Mouse (Mus musculus) ovary, postnatal 36 days (tissue): ENCODE measurements around the gene Ptcd3.
A peak's percentile ranks its signal among the peaks of the same experiment; 100 is the strongest.
"Not testable (repeated sequence)": the region's sequence is repeated elsewhere in the genome, so short reads cannot be mapped to it uniquely, and the experiment has no call there.

Source experiments
- DNase-seq: peaks from one replicate; pipeline ENCODE4 v3.0.0; 2022; ENCODE audit warnings: low spot score, mixed read lengths

Ptcd3 gene

DNA sequence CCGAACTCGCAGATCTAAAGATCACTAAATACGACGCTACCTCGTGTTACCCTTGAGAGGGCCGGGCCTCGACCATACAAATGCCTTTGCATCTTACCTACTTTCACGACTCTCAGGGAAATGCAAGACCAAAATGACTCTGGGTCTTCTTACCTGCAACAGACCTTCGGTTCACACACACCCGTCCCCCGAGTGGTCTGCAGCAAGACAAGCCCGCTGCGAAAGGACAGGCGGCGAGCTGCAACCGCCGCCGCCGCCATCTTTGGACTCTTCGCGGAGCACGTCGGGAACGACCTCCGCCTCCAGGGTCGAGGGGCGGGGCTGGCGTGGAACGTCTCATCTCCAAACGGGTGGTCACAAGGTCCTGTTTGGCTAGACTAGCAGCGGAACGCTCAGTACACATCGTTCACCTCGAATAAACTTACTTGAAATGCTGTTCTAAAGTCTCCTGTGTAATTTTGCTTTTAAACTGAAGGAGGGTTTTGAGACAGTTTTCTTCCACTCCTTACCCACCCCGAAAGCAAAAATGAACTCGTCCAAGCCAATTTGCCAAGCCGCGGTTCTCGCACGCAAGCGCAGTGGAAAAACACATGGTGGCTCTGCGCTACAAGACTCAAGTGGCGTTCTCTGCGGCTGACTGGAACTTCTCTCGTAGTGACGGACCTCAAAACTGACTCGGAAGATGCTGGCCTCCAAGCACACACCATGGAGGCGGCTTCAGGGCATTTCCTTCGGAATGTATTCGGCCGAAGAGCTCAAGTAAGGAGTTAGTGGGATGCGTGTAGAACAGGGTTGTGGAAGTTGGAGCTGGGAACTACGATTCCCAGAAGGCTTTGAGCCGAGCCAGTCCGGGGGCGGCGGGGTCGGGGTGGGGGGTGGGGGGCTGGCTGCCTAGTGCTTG is at the start of gene Ptcd3, which contains the start of gene Polr1a:
Gene Ptcd3, minus strand, starts transcription at position 270 of the 901 bp plus-strand sequence.
Gene Polr1a, plus strand, starts transcription at position 573 of the 901 bp plus-strand sequence.
- DNase-seq: peak; percentile 88

DNA sequence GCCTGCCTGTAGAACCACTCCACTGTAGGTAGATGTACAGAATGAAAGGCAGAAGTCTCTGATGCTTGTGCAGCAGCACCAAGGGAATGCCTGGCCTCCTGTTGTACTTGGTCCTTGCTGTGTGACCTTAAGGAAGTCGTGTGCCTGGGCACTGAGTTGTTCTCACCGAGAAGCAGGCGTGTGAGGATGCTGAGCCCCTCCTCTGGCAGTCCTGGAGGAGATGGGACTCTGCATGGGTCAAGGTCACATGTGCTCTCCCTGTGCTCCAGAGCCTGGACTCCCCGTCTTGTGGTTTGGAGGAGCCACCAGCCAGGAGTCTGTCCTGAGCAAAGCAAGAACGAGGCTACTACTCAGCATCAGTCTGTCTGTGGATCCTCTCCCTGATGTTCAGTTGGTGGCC is 42.6 kb upstream of the Ptcd3 start:
- DNase-seq: no peak

DNA sequence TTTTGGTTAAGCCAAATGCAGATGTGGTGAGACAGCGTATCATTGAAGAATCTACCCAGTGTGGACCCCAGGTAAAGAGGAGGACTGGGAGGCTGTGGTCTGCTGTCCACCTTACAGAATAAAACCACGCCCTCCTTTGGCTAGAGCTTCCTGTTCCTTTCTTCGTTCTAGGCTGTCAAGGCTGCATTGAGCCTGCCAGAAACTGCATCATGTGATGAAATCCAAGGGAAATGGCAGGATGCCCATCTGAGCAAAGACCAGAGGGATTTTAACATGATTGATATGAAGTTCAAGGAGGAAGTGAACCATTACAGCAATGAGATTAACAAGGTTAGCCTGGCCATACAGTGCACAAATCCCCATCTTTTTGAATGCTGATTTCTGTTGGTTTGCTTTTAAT is 42.0 kb upstream of the Ptcd3 start:
- peak; percentile 46 for DNase-seq

DNA sequence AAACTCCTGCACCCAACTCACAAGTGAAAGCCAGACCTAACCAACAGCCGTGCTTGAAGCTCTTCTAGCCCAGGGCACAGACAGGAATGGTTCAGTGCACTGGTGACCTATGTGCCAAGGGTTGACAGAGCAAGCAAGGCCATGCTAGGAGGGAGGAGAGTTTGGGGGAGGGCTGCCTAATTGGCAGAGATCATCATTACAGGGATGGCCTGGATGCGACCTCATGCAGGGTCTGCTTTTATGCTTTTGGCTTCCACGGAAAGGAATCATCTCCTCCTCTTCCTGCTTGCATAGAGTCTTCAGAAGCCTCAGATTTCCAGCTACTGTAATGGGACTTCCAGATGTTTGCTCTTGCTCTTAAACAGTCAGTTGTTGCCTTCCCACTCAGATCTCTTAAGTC is 41.2 kb upstream of the Ptcd3 start:
- DNase-seq: no peak

DNA sequence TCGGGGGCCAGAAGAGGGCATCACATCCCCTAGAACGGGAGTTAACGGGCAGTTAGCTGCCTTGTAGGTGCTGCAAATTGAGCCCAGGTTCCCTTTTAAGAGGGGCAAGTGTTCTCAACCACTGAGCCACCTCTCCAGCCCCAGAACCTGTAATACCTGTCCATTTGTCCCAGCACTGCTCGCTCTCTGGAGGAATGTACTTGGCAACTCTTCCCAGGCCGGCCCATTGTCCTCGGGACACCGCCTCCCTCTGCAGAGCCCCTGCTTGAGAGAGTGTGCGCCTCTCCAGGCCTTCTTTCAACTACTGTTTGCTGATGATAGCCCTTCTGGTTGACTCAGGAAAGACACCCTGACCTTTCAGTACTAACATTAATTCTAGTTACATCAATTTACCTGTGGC is 37.6 kb upstream of the Ptcd3 start:
- no peak for DNase-seq

DNA sequence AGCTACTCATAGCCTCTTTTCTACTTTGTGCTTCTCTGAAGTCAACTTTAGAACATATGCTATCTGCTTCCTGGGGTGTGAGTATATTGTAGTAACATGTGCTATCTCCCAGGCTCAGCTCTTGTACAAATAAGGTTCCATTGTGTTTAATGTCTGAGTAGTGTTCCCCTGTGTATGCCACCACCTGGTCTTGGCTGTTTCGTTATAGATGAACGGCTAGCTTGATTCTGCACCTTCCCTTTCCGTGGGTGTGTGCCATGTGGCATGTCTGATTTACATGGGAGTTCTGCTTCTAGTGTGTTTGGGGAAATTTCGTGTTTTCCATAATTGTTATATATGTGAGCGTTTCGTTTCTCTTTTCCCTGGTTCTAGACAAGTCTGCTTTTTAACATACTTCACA is 36.6 kb upstream of the Ptcd3 start:
- no peak for DNase-seq

DNA sequence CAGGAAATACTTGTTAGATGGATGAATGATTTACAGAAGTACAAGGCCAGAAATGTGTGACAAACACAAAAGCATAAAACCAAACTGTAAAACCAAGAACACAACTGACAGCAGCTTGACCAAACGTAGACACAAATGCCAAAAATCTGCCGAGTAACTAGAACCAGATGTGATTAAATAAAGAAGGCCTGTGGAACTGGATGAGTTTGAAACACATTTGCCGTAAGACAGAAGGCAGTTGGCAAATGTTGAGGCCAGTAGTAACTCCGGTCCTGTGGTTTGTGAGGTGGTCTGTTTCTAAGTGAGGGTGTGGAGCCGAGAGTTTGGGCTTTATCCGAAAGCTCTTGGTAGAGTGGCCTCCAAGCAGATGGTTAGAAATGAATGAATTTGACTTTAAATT is 32.4 kb upstream of the Ptcd3 start:
- DNase-seq: no peak

DNA sequence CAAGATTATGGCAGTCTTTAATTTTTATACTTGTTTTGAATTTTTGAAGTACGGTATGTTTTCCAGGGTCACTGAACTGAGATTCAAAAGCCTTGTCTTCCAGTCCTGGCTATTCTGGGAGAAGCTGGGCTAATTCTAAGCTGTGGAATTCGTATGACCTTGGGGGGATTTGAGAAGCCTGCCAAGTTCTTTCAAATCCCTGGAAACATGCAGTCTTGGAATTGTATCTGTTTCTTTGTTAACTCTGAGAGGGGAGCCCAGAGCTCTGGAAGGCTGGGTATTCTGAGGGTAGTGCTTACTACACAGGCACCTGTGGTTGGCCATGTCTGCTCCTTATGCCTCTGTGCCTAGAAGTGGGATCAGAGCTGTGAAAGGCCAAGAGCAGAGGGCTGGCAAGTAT is 27.2 kb upstream of the Ptcd3 start:
- DNase-seq: peak; percentile 39

DNA sequence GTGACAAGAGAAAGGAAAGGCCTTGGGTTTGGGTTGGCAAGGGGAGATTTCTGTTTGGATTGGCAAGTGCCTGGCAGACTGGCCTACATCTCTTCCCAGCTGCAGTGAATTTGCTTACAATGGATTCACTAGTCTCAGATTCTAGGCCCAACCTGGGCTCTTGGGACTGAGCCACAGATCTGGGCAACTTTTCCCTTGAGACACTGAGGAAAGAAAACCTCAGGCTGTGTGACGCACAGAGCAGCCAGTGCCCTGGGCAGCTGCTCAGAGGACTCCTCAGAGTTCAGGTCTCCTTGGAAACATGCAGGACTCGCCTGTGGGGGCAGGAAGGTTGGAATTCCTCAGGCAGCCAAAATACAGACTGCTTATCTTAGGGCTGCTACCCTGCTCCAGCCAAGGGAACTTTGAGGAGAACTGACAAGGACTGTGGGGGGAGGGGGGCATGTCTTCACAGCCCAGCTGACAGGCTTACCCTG is 25.6 kb upstream of the Ptcd3 start:
- DNase-seq: peak; percentile 79

DNA sequence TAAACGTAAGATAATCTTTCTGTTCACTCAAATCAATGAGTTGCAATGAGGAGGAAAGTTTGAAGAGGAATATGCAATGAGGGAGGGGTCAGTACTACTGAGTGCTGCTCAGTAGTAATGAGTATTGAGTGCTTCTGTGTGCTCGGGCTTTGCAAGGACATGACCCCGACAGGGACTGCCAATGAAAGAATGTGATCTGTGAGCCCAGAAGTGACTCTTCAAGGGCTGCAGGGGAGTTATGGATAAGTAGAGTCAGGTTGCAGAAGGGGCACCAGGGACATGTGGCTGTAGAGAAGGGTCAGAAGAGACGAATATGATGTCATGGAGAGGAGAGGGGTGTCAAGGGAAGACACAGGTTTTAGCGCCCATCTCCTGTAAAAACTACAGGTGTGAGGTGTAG is 23.8 kb upstream of the Ptcd3 start:
- DNase-seq: no peak

DNA sequence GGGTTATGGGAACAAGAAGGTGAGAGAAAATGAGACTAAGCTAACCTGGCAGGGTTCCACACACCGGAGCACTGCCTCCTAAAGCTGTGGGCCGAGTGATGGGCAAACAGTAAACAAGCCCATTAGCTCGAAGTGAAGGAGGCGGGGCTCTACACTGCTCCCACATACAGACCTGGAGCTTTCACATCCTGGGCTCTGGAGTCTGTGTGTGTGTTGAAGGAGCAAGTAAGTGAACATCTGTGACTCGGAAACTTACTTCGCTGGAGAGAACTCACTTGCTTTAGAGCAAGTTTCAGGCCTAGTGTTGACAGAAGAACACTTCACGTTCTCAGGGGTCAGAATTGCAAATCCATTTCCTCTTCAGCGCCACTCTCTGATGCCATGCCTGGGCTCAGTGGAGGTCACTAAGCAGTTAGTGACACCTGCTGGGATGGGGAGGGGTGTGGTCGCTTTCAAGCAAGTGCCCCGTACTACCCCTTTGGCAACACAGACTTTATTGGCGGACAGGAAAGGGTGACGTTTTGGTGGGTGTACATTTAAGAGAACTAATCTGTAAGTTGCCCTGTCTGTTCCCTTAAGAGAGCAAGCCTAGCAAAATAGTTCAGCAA is 22.4 kb upstream of the Ptcd3 start:
- no peak for DNase-seq

DNA sequence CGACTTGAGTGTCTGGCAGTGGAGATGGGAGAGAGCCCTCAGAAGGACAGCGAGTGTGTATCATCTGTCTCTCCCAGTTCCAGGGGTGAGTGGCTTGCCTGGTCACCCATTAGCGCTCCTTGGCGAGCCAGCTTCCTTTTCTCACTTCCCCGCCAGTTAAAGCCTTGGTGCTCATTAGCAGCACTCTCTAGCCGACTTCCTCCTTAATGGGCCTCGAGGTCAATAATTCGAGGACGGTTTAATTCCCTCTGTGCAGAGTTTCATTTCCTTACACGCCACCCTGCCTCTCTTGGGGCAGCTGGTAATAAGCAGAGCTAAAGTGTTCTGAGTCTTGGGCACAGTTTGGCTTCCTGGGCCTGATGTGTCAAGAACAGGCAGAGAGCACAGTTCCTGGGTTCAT is 21.5 kb upstream of the Ptcd3 start:
- DNase-seq: no peak

DNA sequence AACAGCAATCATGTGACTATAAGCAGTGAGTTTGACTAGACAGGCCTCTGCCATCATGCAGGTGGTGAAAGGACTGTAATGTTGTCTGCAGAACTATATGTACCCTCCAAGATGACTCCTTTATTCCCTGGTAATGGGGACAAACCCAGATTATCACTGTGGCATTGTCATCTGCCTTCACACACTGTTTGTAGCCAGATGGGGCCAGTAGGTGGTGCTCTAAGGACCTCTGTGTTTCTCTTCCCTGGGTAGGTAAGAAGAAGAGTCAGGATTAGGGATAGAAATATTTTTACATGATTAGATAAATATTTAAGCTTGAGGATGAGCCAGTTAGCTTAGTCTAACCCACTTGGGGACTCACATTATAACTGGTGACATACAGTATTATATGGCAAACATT is 19.4 kb upstream of the Ptcd3 start:
- peak; percentile 62 for DNase-seq

DNA sequence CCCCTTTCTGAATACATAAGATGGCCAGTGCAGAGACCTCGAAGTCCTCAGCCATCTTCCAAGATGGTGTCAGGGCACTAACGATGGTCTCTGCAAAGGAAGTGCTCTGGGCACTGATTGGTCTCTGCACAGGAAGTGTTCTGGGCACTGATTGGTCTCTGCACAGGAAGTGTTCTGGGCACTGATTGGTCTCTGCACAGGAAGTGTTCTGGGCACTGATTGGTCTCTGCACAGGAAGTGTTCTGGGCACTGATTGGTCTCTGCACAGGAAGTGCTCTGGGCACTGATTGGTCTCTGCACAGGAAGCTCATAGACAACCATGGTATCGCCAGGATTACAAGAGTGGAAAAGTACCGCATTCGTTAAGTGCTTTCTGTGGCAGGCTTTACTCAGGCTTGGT is 16.7 kb upstream of the Ptcd3 start:
- DNase-seq: not testable (repeated sequence)

DNA sequence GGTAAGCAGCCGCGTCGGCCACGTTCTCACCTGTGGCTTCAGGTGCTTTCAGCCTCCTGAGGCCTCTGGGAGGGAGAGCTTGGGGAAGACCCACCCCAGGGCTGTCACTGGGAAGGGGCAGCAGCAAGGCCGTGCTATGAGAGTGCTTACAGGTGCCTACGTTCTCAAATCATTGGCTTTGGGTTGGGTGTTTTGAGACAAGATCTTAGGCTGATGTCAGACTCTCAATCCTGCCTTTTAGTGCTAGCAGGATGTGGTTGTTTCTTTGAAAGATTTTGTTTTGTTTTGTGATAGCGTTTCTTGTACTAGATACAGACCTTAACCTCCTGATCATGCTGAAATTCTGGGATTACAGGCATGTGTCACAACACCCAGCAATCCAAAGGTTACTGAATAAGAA is 12.2 kb upstream of the Ptcd3 start:
- no peak for DNase-seq

DNA sequence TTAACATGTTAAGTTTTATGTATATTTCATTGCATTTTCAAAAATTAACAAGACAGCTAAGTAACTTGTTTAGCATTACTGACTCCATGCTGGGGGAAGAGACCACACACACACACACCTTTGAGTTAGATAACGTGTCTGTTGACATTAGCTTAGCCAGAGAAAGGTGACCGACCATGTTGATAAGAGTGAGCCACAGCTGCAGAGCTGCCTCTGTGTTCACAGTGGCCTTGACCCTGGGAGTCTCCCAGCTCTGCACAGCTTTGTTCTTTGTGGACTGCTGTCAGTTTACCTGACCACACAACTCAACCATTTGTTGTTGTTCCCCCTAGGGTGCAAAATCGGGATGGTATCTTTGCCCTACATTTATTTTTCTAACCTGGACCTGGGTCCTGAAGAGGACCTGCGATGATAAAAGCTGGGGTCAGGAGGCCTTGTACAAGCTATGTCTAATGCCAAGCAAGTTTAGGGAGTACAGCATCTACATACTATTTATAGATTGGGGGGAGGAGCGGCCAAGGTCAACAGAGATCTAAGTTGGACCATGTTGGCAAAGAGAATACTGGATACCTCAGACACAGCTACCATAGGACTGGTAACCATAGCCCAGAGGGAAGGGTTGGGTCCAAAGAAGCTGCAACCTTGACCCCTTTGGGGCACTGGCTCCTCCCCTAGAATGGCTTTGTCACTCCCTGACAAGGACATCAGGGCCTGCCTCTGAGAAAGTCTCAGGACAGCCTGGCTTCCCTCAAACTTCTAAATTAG is 3.3 kb upstream of the Ptcd3 start:
- no peak for DNase-seq

DNA sequence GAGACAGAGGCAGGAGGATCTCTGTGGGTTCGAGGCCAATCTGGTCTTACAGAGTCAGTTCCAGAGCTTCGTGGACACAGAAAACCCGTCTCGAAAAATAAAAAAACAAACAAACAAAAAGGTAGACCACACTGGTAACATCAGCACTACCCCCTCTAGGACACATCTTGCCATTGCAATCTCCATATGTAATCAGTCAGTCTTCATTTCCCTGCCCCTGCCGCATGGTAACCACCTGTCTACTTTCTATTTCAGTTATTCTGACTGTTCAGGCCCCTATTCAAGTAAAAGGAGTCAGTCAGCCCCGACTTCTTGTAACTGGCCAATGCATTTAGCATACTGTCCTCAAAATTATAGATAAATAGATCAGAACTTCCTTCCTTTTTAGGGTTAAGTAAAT is 1.3 kb upstream of the Ptcd3 start:
- no peak for DNase-seq

DNA sequence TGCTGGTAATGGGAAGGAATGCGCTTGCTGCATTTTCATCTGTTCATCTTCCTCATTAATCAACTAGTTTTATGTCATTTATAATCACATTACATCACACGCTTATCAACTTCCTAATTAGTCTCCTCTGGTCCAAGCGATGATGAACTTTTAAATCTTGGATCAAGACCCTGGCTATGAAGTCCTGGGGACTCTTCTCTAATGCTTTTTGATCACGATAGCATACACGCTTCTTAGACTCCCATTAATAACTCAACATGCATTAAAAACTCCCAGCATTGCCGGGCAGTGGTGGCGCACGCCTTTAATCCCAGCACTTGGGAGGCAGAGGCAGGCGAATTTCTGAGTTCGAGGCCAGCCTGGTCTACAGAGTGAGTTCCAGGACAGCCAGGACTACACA is 834 bp upstream of the Ptcd3 start:
- DNase-seq: no peak

DNA sequence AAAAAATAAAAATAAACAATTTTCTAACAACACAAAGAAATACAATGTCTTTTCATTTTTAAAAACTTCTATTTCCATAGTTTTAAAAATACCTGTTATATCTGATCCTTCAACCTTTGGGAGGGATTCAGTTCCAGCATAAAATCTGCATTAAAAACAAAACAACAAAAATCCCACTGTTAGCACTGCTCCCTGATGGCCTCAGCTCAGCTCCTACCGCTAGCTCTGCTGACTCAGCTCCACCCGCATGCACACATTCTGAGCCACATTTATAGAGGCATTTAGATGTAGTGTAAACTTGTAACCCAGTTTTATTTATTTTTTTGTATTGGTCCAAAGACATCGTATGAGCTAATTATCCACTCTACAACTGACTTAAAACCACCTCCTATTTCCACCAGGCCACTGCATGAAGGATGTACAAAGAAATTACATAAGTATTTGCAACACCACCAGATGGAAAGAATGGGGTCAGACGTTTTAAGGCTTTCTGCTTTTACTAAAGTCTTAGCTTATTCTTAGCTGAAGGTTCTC is 781 bp downstream of the Ptcd3 start:
- DNase-seq: no peak

DNA sequence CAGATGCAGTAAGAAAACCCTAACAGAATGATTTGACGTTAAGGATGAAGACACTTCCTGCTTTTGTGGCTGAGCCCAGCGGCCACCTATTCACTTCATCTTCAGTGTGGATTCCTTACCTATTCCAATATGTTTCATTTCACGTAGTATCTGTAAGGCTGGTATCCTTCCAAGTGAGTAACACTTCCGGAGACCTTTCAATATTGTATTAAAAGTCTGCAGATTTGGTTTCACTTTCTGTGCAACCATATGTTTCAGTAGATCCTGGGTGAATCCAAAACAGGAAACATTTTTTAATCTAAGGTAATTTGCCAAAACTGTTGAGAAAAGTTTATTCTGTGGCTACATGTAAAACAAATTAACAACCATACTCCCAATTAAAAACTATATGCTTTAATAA is 15.3 kb downstream of the Ptcd3 start:
- DNase-seq: no peak

DNA sequence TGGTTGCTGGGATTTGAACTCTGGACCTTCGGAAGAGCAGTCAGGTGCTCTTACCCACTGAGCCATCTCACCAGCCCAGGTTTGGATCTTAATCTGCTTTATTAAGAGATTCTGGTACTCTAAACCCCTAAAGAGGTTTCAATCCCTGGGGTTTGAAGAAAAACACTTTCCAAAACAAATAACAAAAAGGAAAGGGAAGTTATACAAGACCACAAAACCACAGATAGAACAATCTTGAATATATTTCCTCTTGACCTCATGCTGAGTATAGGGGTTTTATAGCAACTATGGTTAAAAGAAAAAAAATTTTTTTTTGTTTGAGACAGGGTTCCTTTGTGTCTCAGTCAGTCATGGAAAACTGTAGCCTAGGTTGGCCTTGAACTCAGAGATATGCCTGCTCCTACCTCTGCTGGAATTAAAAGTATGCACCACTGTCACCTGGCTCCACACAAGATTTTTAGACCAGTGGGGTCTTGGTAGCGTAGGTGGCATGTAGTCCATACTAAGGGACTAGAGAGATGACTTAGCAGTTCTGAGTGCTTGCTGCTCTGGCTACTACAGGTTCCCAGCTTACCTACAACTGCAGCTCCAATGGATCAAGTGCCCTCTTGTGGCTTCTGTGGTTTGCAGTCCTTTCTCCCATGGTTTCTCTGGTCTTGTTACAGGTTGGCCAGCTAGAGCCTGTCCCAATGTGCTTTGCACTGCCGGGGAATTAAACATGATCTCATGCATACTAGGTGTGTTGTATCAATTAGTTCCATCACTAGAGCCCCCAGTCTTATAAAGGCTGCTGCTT is 30.4 kb downstream of the Ptcd3 start:
- DNase-seq: no peak

DNA sequence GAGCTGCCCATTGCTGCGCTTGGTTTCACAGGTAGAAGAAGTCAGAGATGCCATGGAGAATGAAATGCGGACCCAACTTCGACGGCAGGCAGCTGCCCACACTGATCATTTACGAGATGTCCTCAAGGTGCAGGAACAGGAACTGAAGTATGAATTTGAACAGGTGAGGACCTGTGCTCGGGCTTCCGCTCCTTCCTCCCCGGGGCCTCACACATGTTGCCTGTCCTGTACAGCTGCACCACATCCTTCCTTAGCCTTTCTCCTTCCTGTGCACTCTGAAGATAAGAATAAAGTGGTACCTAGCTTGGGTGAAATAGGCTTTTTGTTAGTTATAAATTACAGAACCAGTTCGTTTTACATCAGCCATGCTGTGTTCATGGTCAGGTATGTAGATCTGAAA is 37.2 kb downstream of the Ptcd3 start:
- DNase-seq: no peak
